In the genomic region with DNA sequence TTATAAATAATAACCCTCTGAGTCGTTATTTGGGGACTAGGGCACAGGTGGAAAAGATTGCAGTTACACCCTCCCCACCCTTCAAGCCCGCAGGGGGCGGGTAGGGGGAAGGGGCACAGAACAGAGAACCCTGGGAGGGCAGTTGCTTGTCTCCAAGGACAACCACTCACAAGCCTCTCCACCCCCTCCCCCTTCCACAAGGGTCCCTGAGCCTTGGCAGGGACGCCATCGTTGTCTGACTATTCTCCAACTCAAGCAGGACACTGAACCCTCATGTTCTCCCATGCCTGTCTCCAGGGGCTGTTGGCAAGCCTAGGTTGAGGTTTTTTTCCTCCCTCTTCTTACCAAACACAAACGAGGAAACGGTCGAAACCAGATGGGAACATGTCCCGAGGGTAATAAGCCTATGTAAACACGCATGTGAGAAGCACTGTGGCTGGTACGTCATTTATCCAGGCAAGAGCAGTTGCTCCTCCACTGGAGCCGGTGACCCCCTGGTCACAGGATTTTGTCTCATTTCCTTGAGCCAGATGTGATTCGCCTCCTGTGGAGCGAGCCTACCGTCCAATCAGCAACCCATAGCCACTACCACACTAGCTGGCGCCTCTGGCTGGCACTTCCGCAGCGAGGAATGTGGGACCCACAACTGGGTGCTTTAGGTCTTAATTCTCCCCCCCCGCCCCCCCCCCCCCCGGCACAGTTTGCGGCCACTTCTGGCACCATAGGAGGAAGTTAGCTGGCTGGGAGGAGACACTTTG, we compare ENCODE assay signal across 8 mouse cellular contexts. TPM values are rescaled to one million over a fixed set of nuclear protein-coding genes. Genes with fewer than 3 reads are reported as not detected.
A peak's percentile ranks its signal among the peaks of the same experiment; 100 is the strongest.
DNase-seq lines count a peak whose midpoint lies in the region; ATAC-seq and TF ChIP-seq lines count a peak whose summit lies in the region.

No protein-coding gene starts in this region.

- peaks cover 28% of the 10 kb centered on the region for H3K4me1 ChIP-seq in kidney, postnatal 0 days (replicated peaks; ENCODE audit: insufficient read depth, low read length)
- peaks cover 54% of the 10 kb centered on the region for H3K4me1 ChIP-seq in megakaryocyte, embryonic 14.5 days

- H3K4me3 ChIP-seq in kidney, postnatal 0 days (replicated peaks; ENCODE audit: low read depth, low read length), result no peak overlapping the region
- peak overlapping the region; percentile 85 for H3K4me3 ChIP-seq in megakaryocyte, embryonic 14.5 days (replicated peaks)

- peak; percentile 84 for ATAC-seq in granulocyte monocyte progenitor cell, adult 5-6 weeks (replicated peaks; ENCODE audit: poor library complexity, severe bottlenecking)
- ATAC-seq in kidney, postnatal 0 days (replicated peaks; ENCODE audit: low FRiP score, low read depth), result peak; percentile 38; the same call in 1 of the 2 replicates
- no peak for ATAC-seq in megakaryocyte-erythroid progenitor cell, adult 5-6 weeks (replicated peaks; ENCODE audit: low FRiP score, low TSS enrichment, poor library complexity, severe bottlenecking)
- ATAC-seq in frontal cortex, adult (ENCODE audit: low TSS enrichment), result no peak

- peak overlapping the region; percentile 29 for H3K4me2 ChIP-seq in kidney, postnatal 0 days (ENCODE audit: low read length)

- peak; percentile 73 for DNase-seq in embryo, embryonic 10.5 days (ENCODE audit: low spot score)
- peak; percentile 59 for DNase-seq in kidney, postnatal 0 days (ENCODE audit: low spot score)
- no peak for DNase-seq in cerebellum, adult 9-11 months
- DNase-seq in frontal cortex, adult 2 months (ENCODE audit: extremely low spot score in 1 of 2, low spot score in 1 of 2), result no peak

- no peak for TF ChIP-seq CTCF in kidney, postnatal 0 days (IDR thresholded peaks at IDR 0.05; ENCODE audit: low read depth)

- 10% methylated on average over 19 of the region's 21 CpGs for whole genome bisulfite sequencing in kidney, postnatal 0 days

- H3K9me3 ChIP-seq in kidney, postnatal 0 days (replicated peaks; ENCODE audit: low read length), result no peaks in the 10 kb centered on the region; the same call in 1 of the 2 replicates
- peaks cover 6% of the 10 kb centered on the region; the same call in 1 of the 2 replicates for H3K9me3 ChIP-seq in megakaryocyte, embryonic 14.5 days

- no peaks in the 10 kb centered on the region for H3K36me3 ChIP-seq in kidney, postnatal 0 days (ENCODE audit: insufficient read depth, low read length)
- peaks cover 46% of the 10 kb centered on the region for H3K36me3 ChIP-seq in megakaryocyte, embryonic 14.5 days (replicated peaks; ENCODE audit: low read length)

- 0 out of 2 replicates have a peak overlapping the region, but pooled peaks have one; percentile 14 for H3K9ac ChIP-seq in kidney, postnatal 0 days (ENCODE audit: low read depth, low read length)

- H3K27ac ChIP-seq in kidney, postnatal 0 days, result peak overlapping the region; percentile 26; the same call in 1 of the 2 replicates

- H3K27me3 ChIP-seq in kidney, postnatal 0 days (ENCODE audit: insufficient read depth, low read length), result 0 out of 2 replicates have a peak, but pooled peaks cover 4% of the 10 kb centered on the region
- H3K27me3 ChIP-seq in megakaryocyte, embryonic 14.5 days (replicated peaks), result peaks cover 32% of the 10 kb centered on the region

RNA-seq across cellular contexts. Expression of a gene that starts 11.2 kb away (rescaled TPM):
- not detected in 2 replicates for total RNA-seq in granulocyte monocyte progenitor cell, adult 5-6 weeks (2014; fragmentation: Nextera tagmentation)
- total RNA-seq in granulocyte monocyte progenitor cell, adult 5-6 weeks (2017), result not detected in 2 replicates
- polyA plus RNA-seq in kidney, postnatal 0 days (2015; fragmentation: Nextera tagmentation; extraction: Ambion mirVana), result 2.7 and 3.9 TPM in 2 replicates
- not detected in 2 replicates for polyA plus RNA-seq in megakaryocyte, embryonic 14.5 days (2012; ENCODE audit: insufficient read depth, low replicate concordance)
- total RNA-seq in megakaryocyte-erythroid progenitor cell, adult 5-6 weeks (2014; fragmentation: Nextera tagmentation), result not detected in 2 replicates
- total RNA-seq in megakaryocyte-erythroid progenitor cell, adult 5-6 weeks (2017), result 0.80 TPM in 1 of 2 replicates, not detected in the other
- polyA plus RNA-seq in frontal cortex, adult 2 months (2012; rRNA removed), result 3.4 and 5.2 TPM in 2 replicates

RNA-seq across cellular contexts. Expression of a gene that starts 37.0 kb away (rescaled TPM):
- 62.0 and 78.5 TPM in 2 replicates for total RNA-seq in granulocyte monocyte progenitor cell, adult 5-6 weeks (2014; fragmentation: Nextera tagmentation)
- 66.8 and 72.4 TPM in 2 replicates for total RNA-seq in granulocyte monocyte progenitor cell, adult 5-6 weeks (2017)
- polyA plus RNA-seq in kidney, postnatal 0 days (2015; fragmentation: Nextera tagmentation; extraction: Ambion mirVana), result 76.1 and 81.0 TPM in 2 replicates
- polyA plus RNA-seq in megakaryocyte, embryonic 14.5 days (2012; ENCODE audit: insufficient read depth, low replicate concordance), result 53.8 and 135 TPM in 2 replicates
- total RNA-seq in megakaryocyte-erythroid progenitor cell, adult 5-6 weeks (2014; fragmentation: Nextera tagmentation), result 74.7 and 95.5 TPM in 2 replicates
- total RNA-seq in megakaryocyte-erythroid progenitor cell, adult 5-6 weeks (2017), result 89.4 and 114 TPM in 2 replicates
- polyA plus RNA-seq in frontal cortex, adult 2 months (2012; rRNA removed), result 86.3 and 89.5 TPM in 2 replicates

Comparison
In these comparisons a context has a peak if more than half of its experiments do, and no peak if none do; other contexts are left out.
1. DNase-seq: peak in embryo, embryonic 10.5 days (single experiment) and kidney, postnatal 0 days (single experiment); none in cerebellum, adult 9-11 months (single experiment) and frontal cortex, adult 2 months (0 of 2).
2. ATAC-seq: peak in granulocyte monocyte progenitor cell, adult 5-6 weeks (single experiment) and kidney, postnatal 0 days (single experiment); none in megakaryocyte-erythroid progenitor cell, adult 5-6 weeks (single experiment) and frontal cortex, adult (single experiment).